Mouse (Mus musculus): Measurements from ENCODE around the gene Megf11.
"Not testable (repeated sequence)": the region's sequence is repeated elsewhere in the genome, so short reads cannot be mapped to it uniquely, and the experiment has no call there.

- not testable (repeated sequence) for TF ChIP-seq CTCF, EP300 (IDR thresholded peaks at IDR 0.05)
Observed at GRCm38 (mm10) chr9:64734992-64735391, 349.6 kb downstream of the Megf11 start.
